Mouse (Mus musculus): ENCODE measurements around the gene Gnai3.

Gnai3 gene

GRCm38 (mm10) chr3:108112666-108113065, 33.3 kb downstream of the Gnai3 start:
- in situ Hi-C loops (cut with MboI, MseI), result no loop called here

- in situ Hi-C loops (cut with MboI, MseI), result no loop called here
Measured at GRCm38 (mm10) chr3:108112246-108112645, 33.7 kb downstream of the Gnai3 start.

GRCm38 (mm10) chr3:108111320-108111719, 34.6 kb downstream of the Gnai3 start:
- in situ Hi-C loops (cut with MboI, MseI), result no loop called here

- in situ Hi-C loops (cut with MboI, MseI), result no loop called here
Measured at GRCm38 (mm10) chr3:108105281-108105680, 40.7 kb downstream of the Gnai3 start.

- in situ Hi-C loops (cut with MboI, MseI), result no loop called here
Measured at GRCm38 (mm10) chr3:108102075-108102474, 43.9 kb downstream of the Gnai3 start.

- in situ Hi-C loops (cut with MboI, MseI), result no loop called here
Measured at GRCm38 (mm10) chr3:108101594-108101993, 44.4 kb downstream of the Gnai3 start.

GRCm38 (mm10) chr3:108098316-108098715, 47.6 kb downstream of the Gnai3 start:
- in situ Hi-C loops (cut with MboI, MseI), result no loop called here

- in situ Hi-C loops (cut with MboI, MseI), result no loop called here
Measured at GRCm38 (mm10) chr3:108097656-108098055, 48.3 kb downstream of the Gnai3 start.

- in situ Hi-C loops (cut with MboI, MseI), result no loop called here
Measured at GRCm38 (mm10) chr3:108096726-108097125, 49.2 kb downstream of the Gnai3 start.

- in situ Hi-C loops (cut with MboI, MseI), result no loop called here
Measured at GRCm38 (mm10) chr3:108096226-108096625, 49.7 kb downstream of the Gnai3 start.

- in situ Hi-C loops (cut with MboI, MseI), result no loop called here
Measured at GRCm38 (mm10) chr3:108094976-108095760, 50.8 kb downstream of the Gnai3 start.

GRCm38 (mm10) chr3:108094146-108094545, 51.8 kb downstream of the Gnai3 start:
- in situ Hi-C loops (cut with MboI, MseI), result no loop called here

GRCm38 (mm10) chr3:108093306-108093705, 52.6 kb downstream of the Gnai3 start:
- in situ Hi-C loops (cut with MboI, MseI), result no loop called here

GRCm38 (mm10) chr3:108092536-108093115, 53.3 kb downstream of the Gnai3 start, which contains the start of gene Gnat2:
Gene Gnat2 (plus strand): TSS chr3:108092789.
- in situ Hi-C loops (cut with MboI, MseI), result no loop called here

- in situ Hi-C loops (cut with MboI, MseI), result no loop called here
Measured at GRCm38 (mm10) chr3:108092030-108092429, 53.9 kb downstream of the Gnai3 start.

GRCm38 (mm10) chr3:108090561-108090960, 55.4 kb downstream of the Gnai3 start:
- in situ Hi-C loops (cut with MboI, MseI), result no loop called here

- in situ Hi-C loops (cut with MboI, MseI), result no loop called here
Measured at GRCm38 (mm10) chr3:108089916-108090315, 56.0 kb downstream of the Gnai3 start.

GRCm38 (mm10) chr3:108088842-108089380, 57.0 kb downstream of the Gnai3 start:
- in situ Hi-C loops (cut with MboI, MseI), result no loop called here

- in situ Hi-C loops (cut with MboI, MseI), result no loop called here
Measured at GRCm38 (mm10) chr3:108087329-108087728, 58.6 kb downstream of the Gnai3 start.

- in situ Hi-C loops (cut with MboI, MseI), result no loop called here
Measured at GRCm38 (mm10) chr3:108086470-108086979, 59.4 kb downstream of the Gnai3 start, which contains the start of gene Ampd2. Gene Ampd2 (minus strand): TSS chr3:108086651.

GRCm38 (mm10) chr3:108085721-108086469, 60.1 kb downstream of the Gnai3 start:
- in situ Hi-C loops (cut with MboI, MseI), result no loop called here

- in situ Hi-C loops (cut with MboI, MseI), result no loop called here
Measured at GRCm38 (mm10) chr3:108085281-108085720, 60.6 kb downstream of the Gnai3 start.

Data from regulatory T cell (primary cell).